Mouse (Mus musculus) effector memory CD4-positive, alpha-beta T cell, adult 7 months (primary cell): ENCODE results near the gene Tigd2. TPM values are rescaled to one million over a fixed set of nuclear protein-coding genes. Genes with fewer than 3 reads are reported as not detected.

Experiments
- polyA plus RNA-seq: library from polyadenylated mRNA; unstranded; fragments of 100-300 nt; shearing (Covaris generic); gene quantifications from one replicate; pipeline ENCODE4 v1.2.1, GENCODE M21; 2017

Gene Tigd2
- polyA plus RNA-seq = 19.0 TPM

GRCm38 (mm10) chr6:59208685-59209298 lies at the start of gene Tigd2:
Gene Tigd2, plus strand, starts transcription at chr6:59208870.

Other genes starting within 250 kb of the Tigd2 start
- 0.41 TPM for gene Fam13a, start 184.3 kb upstream of the Tigd2 start, polyA plus RNA-seq
- 23.8 TPM for gene Gprin3, start 217.4 kb downstream of the Tigd2 start, polyA plus RNA-seq